Mouse (Mus musculus) megakaryocyte, adult 5-6 weeks (primary cell): ENCODE data around the gene Pcmtd2. TPM values are rescaled to one million over a fixed set of nuclear protein-coding genes. Genes with fewer than 3 reads are reported as not detected.
"Not testable (repeated sequence)": the region's sequence is repeated elsewhere in the genome, so short reads cannot be mapped to it uniquely, and the experiment has no call there.

Experiments
- ATAC-seq: 2 replicates; pipeline ENCODE4 v1.8.0; 2016; ENCODE audit warnings: mild to moderate bottlenecking, inconsistent platforms; ENCODE audit not compliant: poor library complexity, severe bottlenecking
- total RNA-seq, 2 experiments: library from RNA; stranded (forward) in 1 of 2; stranded (reverse) in 1 of 2; fragments of 153-499, 151-499 nt in 1 of 2; fragments of 221-1000, 200-1000 nt in 1 of 2; gene quantifications; 2 replicates each; pipeline versions ENCODE4 v1.2.3 to v1.2.4; 2015 to 2017

Gene Pcmtd2
- total RNA-seq (2015) (18.0 and 23.6 TPM in 2 replicates), total RNA-seq (2017) (24.5 and 24.8 TPM in 2 replicates)

DNA sequence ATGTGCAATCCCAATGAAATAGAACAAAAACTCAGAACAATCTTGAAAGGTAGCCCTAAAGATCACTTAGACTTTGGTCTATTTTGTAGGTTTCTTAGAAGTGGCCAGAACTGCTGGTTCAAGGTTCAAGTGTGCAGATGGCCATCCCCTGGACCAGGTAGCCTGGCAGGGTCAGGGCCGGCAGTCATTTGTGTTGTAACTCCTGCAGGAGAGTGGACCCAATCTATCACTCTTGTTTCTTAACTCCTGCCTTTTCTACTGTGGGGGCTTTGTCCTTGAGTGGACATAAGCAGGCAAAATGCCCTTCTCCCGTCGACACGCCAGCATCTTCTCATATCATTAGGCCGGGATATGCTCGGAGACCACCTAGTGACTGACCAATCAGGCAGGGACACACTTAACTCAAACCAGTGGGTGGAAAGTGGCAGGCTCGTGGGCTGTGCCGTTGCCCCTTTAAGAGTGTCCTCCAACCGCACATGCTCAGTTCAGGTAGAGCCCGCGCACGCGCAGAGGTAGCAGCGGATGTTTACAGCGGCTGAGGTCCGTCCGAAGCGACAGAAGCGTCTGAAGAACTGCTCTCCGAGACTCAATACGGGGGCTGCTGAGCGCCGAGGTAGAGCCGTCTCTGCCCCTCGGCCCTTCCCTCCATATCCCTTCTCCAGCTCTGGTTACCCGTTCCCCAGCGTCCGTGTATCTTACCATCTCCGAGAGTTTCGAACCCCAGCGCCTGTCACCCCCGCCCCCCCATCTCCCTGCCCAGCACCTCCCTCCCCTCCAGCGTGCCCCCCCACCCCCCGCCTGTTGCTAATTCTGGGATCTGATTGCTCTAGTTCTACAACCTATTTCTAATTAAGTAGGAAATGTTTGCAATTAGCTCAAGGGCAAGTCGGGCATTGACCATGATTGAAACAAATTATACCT is at the start of gene Pcmtd2:
Pcmtd2 (plus strand) TSS at position 483 of the 921 bp plus-strand sequence.
- peak; percentile 97 for ATAC-seq

DNA sequence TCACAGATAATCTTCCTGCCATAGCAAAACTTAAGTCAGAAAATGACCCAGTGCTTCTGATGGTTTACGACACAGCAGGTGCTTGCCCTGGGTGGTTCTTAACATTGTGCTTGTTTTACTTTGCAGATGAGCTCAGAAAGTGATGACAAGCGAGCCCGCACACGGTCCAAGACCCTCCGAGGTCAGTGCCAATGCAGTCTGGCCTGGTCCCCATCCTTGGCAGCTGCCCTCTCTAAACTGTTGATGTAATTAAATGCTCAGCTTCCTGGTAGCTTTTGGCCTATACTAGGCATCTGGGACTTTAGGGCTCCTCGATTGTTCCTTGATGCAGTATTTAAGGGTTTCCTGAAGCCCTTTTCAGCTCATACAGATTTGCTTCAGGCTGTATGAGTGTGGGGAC is 48.3 kb upstream of the Pcmtd2 start:
- no peak for ATAC-seq

DNA sequence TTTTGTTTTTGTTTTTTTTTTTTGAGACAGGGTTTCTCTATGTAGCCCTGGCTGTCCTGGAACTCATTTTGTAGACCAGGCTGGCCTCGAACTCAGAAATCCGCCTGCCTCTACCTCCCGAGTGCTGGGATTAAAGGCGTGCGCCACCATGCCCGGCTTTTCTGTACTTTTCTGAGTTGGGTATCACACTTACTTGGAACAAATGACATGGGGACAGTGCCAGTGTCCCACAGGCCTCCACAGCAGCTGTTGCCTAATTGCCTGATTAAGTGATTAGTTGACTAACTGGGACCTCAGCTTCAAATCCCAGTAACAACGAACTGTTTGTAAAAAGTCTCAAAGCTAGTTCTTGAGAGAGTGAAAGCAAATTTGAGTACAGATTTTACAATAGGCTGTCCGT is 44.5 kb upstream of the Pcmtd2 start:
- not testable (repeated sequence) for ATAC-seq

DNA sequence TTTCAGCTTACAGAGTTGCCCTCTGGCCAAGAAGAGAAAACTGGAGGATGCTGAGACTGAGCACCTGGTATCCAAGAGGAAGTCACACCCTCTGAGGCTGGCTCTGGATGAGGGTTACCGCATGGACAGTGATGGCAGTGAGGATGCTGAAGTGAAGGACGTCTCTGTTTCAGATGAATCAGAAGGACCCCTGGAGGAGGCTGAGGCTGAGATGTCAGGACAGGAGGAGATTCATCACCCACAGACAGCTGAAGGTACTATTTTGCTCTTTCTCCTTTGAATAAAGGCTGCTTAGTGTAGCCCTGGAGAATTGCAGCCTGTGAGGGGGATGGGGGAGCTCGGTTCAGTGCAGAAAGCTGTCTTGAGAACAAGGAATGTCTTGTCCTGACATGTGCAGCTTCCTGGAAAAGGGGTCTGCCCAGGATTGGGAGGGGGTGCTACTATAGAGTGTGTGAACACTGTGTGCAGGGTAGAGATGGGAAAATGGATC is 42.0 kb upstream of the Pcmtd2 start:
- no peak for ATAC-seq

DNA sequence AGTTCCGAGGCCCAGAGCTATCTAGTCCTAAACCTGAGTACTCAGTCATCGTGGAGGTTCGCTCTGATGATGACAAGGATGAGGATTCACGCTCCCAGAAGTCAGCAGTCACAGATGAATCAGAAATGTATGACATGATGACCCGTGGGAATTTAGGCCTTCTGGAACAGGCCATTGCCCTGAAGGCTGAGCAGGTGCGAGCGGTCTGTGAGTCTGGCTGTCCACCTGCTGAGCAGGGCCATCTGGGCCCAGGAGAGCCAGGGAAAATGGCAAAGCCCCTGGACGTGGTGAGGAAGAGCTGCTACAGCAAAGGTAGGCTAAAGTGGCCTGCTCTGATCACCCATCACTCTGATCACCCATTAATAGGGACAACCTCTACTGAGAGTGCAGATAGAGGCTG is 40.0 kb upstream of the Pcmtd2 start:
- no peak for ATAC-seq

DNA sequence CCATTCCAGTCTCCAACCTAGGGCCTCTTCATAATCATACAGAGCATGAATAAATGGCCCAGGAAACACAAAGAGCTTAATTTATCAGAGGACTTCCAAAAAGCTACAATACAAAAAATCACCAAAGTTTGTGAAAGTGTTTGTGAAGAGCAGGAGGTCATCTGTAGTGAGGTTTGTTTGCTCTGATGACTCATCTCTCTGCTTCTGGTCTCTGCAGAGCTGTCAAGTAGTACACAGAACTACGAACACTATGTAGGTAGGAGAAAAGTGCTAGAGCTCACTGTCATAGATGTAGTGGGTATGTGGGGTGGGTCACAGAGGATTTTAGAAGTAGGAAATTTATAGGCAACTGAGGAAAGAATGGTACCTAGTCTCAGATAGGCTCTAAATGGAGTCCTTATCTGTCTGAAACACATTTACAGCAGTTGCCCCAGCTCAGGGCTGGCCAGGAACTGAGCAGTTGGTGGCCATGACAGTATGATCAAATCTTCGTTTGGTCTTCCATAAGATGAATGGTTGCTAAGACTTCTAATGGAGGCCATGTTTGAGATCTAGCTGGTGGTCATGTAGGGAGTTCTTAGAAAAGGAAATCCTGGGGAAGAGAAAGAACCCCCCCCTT is 8.5 kb upstream of the Pcmtd2 start:
- no peak for ATAC-seq

DNA sequence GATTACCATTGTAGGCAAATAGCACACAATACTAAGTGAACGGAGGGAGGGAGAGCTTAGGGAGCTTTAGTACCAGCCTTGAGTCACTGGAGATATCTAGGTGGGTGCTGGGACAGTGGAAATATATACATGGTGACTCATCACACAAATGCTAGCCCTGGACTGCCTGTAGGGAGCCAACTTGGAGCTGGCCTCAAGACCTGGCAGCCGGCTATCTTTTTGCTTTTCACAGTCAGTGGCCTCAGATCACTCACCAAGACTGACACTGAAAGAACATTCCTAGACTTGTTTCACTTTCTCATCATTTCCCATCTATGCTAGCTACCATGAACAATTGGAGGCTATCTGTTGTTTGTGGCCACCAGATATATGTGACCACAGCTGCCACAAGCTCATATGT is 4.9 kb upstream of the Pcmtd2 start:
- ATAC-seq, result no peak

DNA sequence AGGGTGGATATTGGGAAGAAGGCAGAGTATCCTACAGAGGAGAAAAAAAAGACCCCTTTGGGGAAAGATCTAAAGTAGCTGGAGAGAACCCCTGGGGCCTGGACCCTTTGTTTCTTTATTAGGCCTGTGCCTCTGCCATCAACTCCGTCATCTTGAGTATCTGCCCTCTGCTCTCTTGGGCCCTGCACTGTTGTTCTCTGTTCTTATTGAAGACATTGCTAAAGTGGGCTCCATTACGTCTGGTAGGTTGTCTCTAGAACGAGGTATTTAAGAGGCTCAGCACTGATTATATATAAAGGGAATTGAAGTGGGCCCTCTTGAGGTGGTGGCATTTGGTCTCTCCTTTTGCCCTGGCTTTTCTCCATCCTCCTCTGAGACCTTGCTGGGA is 633 bp downstream of the Pcmtd2 start:
- peak; percentile 16 for ATAC-seq

DNA sequence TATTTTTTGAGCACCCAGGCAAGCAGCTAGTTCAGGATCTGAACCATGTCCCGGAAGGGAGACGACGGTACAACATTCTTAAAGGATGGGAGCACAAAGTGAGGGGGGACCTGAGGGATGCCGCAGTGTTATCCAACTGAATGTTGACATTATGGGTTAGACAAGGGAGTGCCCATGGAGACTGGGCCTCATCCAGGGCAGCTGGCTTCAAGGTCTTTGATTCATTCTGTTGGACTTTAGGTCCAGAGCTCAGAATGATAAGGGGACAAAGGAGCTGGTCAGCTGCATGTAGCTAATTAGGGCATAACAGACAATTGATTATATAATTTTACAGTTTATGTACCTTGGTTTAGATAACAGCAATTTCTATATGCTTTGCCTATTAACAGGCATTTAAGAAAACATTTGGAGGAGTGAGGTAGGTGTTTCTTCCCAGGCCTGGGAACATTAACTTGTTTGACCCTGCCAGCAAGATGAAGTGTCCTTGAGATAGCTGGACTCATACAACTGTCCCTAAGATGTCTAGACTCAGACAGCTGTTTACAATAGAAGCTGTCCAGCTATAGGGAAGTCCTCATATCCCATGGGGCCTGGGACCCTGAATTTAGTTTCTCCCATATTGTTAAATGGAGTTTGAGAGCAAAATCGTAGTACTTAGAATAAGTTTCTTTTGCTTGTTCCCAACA is 8.2 kb downstream of the Pcmtd2 start:
- no peak for ATAC-seq

DNA sequence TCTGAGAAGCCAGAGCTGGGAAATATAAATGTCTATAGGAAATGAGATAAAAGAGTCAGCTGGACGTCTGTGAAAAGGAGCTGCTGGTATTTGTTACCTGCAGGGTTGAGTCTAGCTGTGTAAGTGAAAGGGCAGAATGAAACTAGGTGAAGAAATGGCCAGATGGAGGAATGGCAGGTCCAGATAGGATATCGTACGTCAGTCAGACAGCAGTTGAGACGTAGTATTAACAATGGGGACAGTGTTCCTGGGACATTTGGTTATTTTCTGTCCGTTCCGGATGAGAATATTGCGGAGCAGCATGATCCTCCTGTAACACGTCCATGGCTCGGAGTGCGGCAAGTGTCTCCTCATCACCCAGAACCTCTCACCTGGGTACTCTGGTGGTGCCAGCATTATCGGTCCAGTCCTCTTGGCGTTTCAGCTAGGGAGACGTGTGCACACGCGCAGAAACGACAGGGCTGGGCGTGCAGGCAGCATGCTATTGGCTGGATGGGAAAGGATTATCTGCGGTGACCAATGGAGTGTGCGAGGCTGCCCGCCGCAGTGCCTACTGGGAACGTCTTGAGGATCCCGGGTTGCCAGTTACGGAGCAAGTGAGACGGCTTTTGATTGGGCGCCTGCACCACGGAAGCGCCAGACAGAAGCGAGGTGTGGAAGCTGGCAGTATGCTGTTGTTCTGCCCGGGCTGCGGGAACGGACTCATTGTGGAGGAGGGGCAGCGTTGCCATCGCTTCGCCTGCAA is 26.3 kb downstream of the Pcmtd2 start, which contains the start of gene Polr3k:
Polr3k (plus strand) TSS at position 547 of the 745 bp plus-strand sequence.
- peak; percentile 96 for ATAC-seq

DNA sequence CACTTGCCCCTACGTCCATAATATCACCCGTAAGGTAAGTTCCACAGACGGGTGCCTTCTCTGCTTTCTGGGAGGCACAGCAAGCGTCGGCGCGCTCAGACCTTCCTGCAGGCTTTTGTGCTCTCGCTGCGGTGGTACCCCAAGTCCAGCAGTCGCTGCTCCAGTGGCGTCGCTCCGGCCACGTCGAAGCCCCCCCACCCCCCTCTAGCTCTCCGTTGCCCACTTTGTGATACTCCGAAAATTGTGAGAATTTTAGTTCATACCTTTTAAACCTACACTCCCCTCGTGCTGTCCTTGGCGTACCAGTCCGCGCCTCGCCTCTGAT is 26.8 kb downstream of the Pcmtd2 start:
- ATAC-seq, result no peak

DNA sequence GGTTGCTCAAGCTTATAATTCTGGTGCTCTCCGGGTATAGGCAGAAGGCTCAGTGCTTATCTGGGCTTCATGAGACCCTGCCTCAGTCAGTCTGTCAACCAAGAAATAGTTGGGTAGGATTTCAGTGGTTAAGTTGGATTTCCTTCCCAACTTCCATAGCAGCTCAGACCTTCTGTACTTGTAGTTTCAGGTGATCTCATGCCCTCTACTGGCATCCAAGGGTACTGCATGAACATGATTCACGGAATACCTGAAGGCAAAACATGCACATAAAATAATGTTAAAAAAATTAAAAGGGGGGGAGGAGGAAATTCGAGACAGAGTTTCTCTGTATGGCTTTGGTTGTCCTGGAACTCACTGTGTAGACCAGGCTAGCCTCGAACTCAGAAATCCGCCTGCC is 29.3 kb downstream of the Pcmtd2 start:
- ATAC-seq, result 0 out of 2 replicates have a peak, but pooled peaks have one; percentile 22

DNA sequence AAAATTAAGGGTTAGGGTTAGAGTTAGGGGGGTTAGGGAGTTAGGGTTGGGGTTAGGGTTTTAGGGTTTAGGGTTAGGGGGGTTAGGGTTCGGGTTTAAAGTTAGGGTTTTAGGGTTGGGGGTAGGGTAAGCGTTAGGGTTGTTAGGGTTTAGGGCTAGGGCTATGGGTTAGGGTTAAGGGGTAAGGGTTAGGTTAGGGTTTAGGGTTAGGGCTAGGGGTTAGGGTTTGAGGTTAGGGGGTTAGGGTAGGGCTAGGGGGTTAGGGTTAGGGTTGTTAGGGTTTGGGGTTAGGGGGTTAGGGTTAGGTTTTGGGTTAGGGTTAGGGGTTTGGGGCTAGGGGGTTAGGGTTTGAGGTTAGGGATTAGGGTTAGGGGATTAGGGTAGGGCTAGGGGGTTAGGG is 33.4 kb downstream of the Pcmtd2 start:
- ATAC-seq, result no peak

DNA sequence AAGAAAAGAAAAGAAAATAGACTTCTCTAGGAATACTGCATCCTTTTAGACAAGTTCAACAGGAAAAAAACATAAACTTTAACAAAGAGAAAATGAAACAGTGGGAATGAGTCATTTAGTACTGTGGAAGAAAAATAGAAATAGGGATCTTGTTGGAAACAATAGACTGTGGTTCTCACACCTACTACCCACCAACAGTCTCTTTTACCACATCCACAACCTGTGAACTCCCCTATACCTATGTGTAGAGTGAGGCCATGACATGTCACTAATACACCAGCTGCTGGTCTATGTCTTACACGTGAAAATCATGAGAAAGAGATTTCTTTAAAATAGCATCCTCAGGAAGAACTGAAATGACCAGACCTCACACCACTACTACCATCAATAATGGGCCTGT is 41.2 kb downstream of the Pcmtd2 start:
- ATAC-seq, result no peak

DNA sequence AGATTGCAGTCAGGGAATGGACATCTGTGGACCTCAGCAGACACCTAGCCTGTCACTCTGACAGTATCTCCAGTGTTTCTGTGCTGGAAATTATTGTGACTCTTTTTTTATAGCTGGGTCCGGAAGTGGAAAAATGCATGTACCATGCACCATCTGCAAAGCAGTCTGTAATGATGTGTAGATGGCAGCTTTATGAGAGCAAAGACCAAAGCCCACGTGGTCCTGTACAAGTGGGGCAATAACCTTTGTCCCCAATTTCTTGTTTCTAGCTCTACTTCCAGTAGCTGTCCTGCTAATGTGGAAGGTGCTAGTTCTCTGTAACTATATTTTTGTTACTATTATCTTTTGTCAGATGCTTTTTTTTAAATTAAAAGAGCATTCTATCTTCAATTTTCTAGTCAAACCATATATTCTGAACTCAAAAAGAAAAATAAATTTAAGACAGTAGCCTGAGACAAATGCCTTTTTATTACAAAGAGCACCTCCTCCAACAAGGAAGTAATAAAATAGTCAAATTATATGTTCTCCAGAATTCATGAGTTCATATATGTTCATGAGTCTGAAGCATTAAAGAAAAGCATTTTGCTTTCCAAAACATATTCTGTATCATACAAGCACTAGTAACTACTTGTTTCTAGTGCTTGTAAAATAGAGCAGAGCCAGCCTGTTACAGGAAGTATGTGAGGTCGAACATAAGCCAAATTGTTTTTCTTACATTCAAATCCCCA is 45.5 kb downstream of the Pcmtd2 start:
- ATAC-seq, result no peak

Other genes with a start within 250 kb of the Pcmtd2 start
- 13.3 and 15.1 TPM in 2 replicates for gene Prpf6, start 246.0 kb upstream of the Pcmtd2 start, total RNA-seq (2015)
- 68.0 and 68.1 TPM in 2 replicates for gene Prpf6, start 246.0 kb upstream of the Pcmtd2 start, total RNA-seq (2017)
- gene Zfp512b, start 245.1 kb upstream of the Pcmtd2 start, total RNA-seq (2015), result 3.6 and 4.7 TPM in 2 replicates
- 8.1 and 9.9 TPM in 2 replicates for gene Zfp512b, start 245.1 kb upstream of the Pcmtd2 start, total RNA-seq (2017)
- 7.4 and 9.7 TPM in 2 replicates for gene Samd10, start 238.6 kb upstream of the Pcmtd2 start, total RNA-seq (2015)
- 2.3 and 2.8 TPM in 2 replicates for gene Samd10, start 238.6 kb upstream of the Pcmtd2 start, total RNA-seq (2017)
- gene Gm29797, start 180.8 kb upstream of the Pcmtd2 start, total RNA-seq (2015), result not detected in 2 replicates
- gene Gm29797, start 180.8 kb upstream of the Pcmtd2 start, total RNA-seq (2017), result not detected in 2 replicates
- gene Sox18, start 166.2 kb upstream of the Pcmtd2 start, total RNA-seq (2015), result 0.14 and 0.20 TPM in 2 replicates
- gene Sox18, start 166.2 kb upstream of the Pcmtd2 start, total RNA-seq (2017), result not detected in 2 replicates
- 9.4 and 9.6 TPM in 2 replicates for gene Tcea2, start 157.5 kb upstream of the Pcmtd2 start, total RNA-seq (2015)
- 6.3 and 8.2 TPM in 2 replicates for gene Tcea2, start 157.5 kb upstream of the Pcmtd2 start, total RNA-seq (2017)
- gene Rgs19, start 143.9 kb upstream of the Pcmtd2 start, total RNA-seq (2015), result 502 and 576 TPM in 2 replicates
- gene Rgs19, start 143.9 kb upstream of the Pcmtd2 start, total RNA-seq (2017), result 162 and 178 TPM in 2 replicates
- gene Lkaaear1, start 139.4 kb upstream of the Pcmtd2 start, total RNA-seq (2015), result not detected in 2 replicates
- not detected in 2 replicates for gene Lkaaear1, start 139.4 kb upstream of the Pcmtd2 start, total RNA-seq (2017)
- not detected in 2 replicates for gene Oprl1, start 122.8 kb upstream of the Pcmtd2 start, total RNA-seq (2015)
- gene Oprl1, start 122.8 kb upstream of the Pcmtd2 start, total RNA-seq (2017), result not detected in 2 replicates
- gene Myt1, start 74.5 kb upstream of the Pcmtd2 start, total RNA-seq (2015), result not detected in 2 replicates
- not detected in 2 replicates for gene Myt1, start 74.5 kb upstream of the Pcmtd2 start, total RNA-seq (2017)
- 15.6 and 22.3 TPM in 2 replicates for gene Polr3k, start 26.5 kb downstream of the Pcmtd2 start, total RNA-seq (2015)
- 19.6 and 19.8 TPM in 2 replicates for gene Polr3k, start 26.5 kb downstream of the Pcmtd2 start, total RNA-seq (2017)
- not detected in 2 replicates for gene Gm14496, start 153.3 kb downstream of the Pcmtd2 start, total RNA-seq (2015)
- gene Gm14496, start 153.3 kb downstream of the Pcmtd2 start, total RNA-seq (2017), result not detected in 2 replicates